Mouse (Mus musculus) heart, postnatal 14 days (tissue): ENCODE results near the gene Zfp329. TPM values are rescaled to one million over a fixed set of nuclear protein-coding genes. Genes with fewer than 3 reads are reported as not detected.

Experiments
- total RNA-seq, 2 experiments: library from RNA; stranded (reverse); gene quantifications; 2 replicates each; pipeline ENCODE4 v1.2.3; 2021

The Zfp329 gene
- total RNA-seq, 2 experiments from 2014 or later: 8.6 to 9.3 TPM

Other genes starting within 250 kb of the Zfp329 start
- under 1 TPM; 0.02 TPM for gene Vmn2r53, start 210.1 kb downstream of the Zfp329 start, total RNA-seq
- gene Vmn2r54, start 178.5 kb downstream of the Zfp329 start, total RNA-seq: not detected
- not detected for gene Vmn2r55, start 133.9 kb downstream of the Zfp329 start, total RNA-seq
- gene Vmn2r56, start 83.9 kb downstream of the Zfp329 start, total RNA-seq: not detected
- gene Zscan18, start 15.2 kb downstream of the Zfp329 start, total RNA-seq: 1 to 10 TPM; 1.4 TPM
- gene Zfp110, start 15.9 kb upstream of the Zfp329 start, total RNA-seq: 10 to 100 TPM; 15.1 to 17.3 TPM
- gene Zfp128, start 62.3 kb upstream of the Zfp329 start, total RNA-seq: 1 to 10 TPM; 3.9 to 4.0 TPM
- gene Zscan22, start 79.0 kb upstream of the Zfp329 start, total RNA-seq: 1 to 10 TPM; 6.6 to 6.8 TPM
- 100 to 1,000 TPM; 536 to 584 TPM for gene Rps5, start 103.4 kb upstream of the Zfp329 start, total RNA-seq
- gene Rnf225, start 108.6 kb upstream of the Zfp329 start, total RNA-seq: under 1 TPM; 0.22 to 0.29 TPM
- gene Zfp324, start 147.0 kb upstream of the Zfp329 start, total RNA-seq: 1 to 10 TPM; 4.1 to 4.5 TPM
- 1 to 10 TPM; 2.6 to 3.3 TPM for gene Zfp446, start 159.0 kb upstream of the Zfp329 start, total RNA-seq
- gene Slc27a5, start 179.3 kb upstream of the Zfp329 start, total RNA-seq: not detected
- gene Trim28, start 180.3 kb upstream of the Zfp329 start, total RNA-seq: 100 to 1,000 TPM; 115 TPM
- 1 to 10 TPM; 8.4 to 9.2 TPM for gene Zbtb45, start 191.2 kb upstream of the Zfp329 start, total RNA-seq
- 100 to 1,000 TPM; 129 to 130 TPM for gene Chmp2a, start 215.9 kb upstream of the Zfp329 start, total RNA-seq
- 100 to 1,000 TPM; 179 TPM for gene Ube2m, start 219.4 kb upstream of the Zfp329 start, total RNA-seq
- 1 to 10 TPM in 1 of 2 experiments, under 1 TPM in 1; 0.73 to 1.0 TPM for gene Mzf1, start 235.9 kb upstream of the Zfp329 start, total RNA-seq